Mouse (Mus musculus) gastrocnemius, adult 2 months (tissue): ENCODE data around the gene Ipo4. TPM values are rescaled to one million over a fixed set of nuclear protein-coding genes. Genes with fewer than 3 reads are reported as not detected.
A peak's percentile ranks its signal among the peaks of the same experiment; 100 is the strongest.

Source experiments
- DNase-seq: peaks from one replicate; pipeline ENCODE4 v3.0.0; 2022
- H3K27ac ChIP-seq: fragments of 200-600 bp; 2 replicates; pipeline ENCODE4 v1.8.1; 2022; ENCODE audit warnings: mild to moderate bottlenecking
- H3K4me3 ChIP-seq: fragments of 200-600 bp; 2 replicates; pipeline ENCODE4 v1.8.1; 2022; ENCODE audit warnings: mild to moderate bottlenecking, moderate library complexity
- CTCF ChIP-seq: fragments of 200-600 bp; IDR thresholded peaks from 2 replicates; pipeline ENCODE4 v1.8.1; 2022; ENCODE audit warnings: antibody characterized with exemption, mild to moderate bottlenecking, moderate library complexity
- intact Hi-C: fragments of 180-260 bp; cut with DNase I; formaldehyde crosslinking; loops from one replicate; pipeline ENCODE4 v1.15.1; 2025
- long read RNA-seq, 2 experiments: library from polyadenylated mRNA; stranded (forward); transcript quantifications; one replicate each; pipeline ENCODE4 v2.0.0; 2021
- total RNA-seq, 2 experiments: library from RNA; stranded (reverse); gene quantifications; 2 replicates each; pipeline ENCODE4 v1.2.3; 2021

Gene Ipo4
- total RNA-seq, result 10 to 100 TPM; 73.2 to 81.0 TPM
- long read RNA-seq, experiment 1, transcript Ipo4-201 (30 exons, 3,846 nt), result major isoform, 77 of 112 reads
- long read RNA-seq, experiment 1, partial matches to known transcripts, result 22 of 112 reads
- long read RNA-seq, experiment 1, other reads (novel, unspliced or antisense), result 12 of 112 reads
- long read RNA-seq, experiment 2, transcript Ipo4-201 (30 exons, 3,846 nt), result major isoform, 58 of 93 reads
- long read RNA-seq, experiment 2, partial matches to known transcripts, result 23 of 93 reads
- long read RNA-seq, experiment 2, other reads (novel, unspliced or antisense), result 12 of 93 reads

GRCm38 (mm10) chr14:55635523-55636007, at the start of gene Ipo4:
Gene Ipo4 (minus strand): TSS chr14:55635957.
- Histone ChIP-seq H3K4me3 (peak within 1 kb of the TSS; percentile 84), H3K27ac (peak within 1 kb of the TSS; percentile 87)
- TF ChIP-seq CTCF, result no peak
- intact Hi-C loops, result no loop called here
- DNase-seq, result peak; percentile 93

DNA sequence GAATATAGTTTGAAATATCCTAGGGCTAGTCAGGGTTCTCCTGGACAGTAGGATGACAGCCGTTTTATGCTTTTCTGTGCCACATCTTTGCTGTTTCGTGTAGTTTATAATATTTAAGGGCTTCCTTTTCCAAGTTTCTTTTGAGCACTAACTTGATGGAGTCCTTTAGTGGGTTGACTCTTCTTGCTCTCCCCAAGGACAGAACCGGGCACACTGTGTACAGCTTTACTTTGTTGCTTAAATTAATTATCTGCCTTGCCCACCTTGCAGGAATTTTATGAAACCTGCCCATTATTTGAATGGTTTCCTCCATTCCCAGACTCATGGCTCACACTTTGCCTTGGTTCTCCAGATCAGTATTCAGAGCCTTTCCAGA, 46.3 kb upstream of the Ipo4 start:
- peak overlapping the region; percentile 88 for H3K27ac ChIP-seq
- intact Hi-C loops, result loop anchor here (1.0 to 5.0 kb wide), 2 partner anchors 40 to 61 kb away; partner anchors contain the start of gene Rabggta
- no peak for DNase-seq
- no peak for TF ChIP-seq CTCF
- peak overlapping the region; percentile 86 for H3K4me3 ChIP-seq

- TF ChIP-seq CTCF, result peak; percentile 89
- intact Hi-C loops, result loop anchor here (1.0 to 5.0 kb wide), 2 partner anchors 41 to 62 kb away; partner anchors contain the start of gene Rabggta
- DNase-seq, result peak; percentile 94
Observed at GRCm38 (mm10) chr14:55681160-55682117, 45.7 kb upstream of the Ipo4 start, which contains the start of gene Tinf2. Gene Tinf2 (minus strand): TSS chr14:55681820.

GRCm38 (mm10) chr14:55677615-55678014, 41.9 kb upstream of the Ipo4 start:
- Histone ChIP-seq H3K27ac (no peak overlapping the region), H3K4me3 (no peak overlapping the region)
- intact Hi-C loops, result no loop called here
- TF ChIP-seq CTCF, result no peak
- no peak for DNase-seq

More at GRCm38 (mm10) chr14:55681160-55682117, 45.7 kb upstream of the Ipo4 start, which contains the start of gene Tinf2:
- Histone ChIP-seq H3K4me3 (peak within 1 kb of the TSS; percentile 86), H3K27ac (peak within 1 kb of the TSS; percentile 88)

GRCm38 (mm10) chr14:55672741-55673060, 36.9 kb upstream of the Ipo4 start:
- DNase-seq, result no peak
- H3K4me3 ChIP-seq, result peak overlapping the region; percentile 99
- peak overlapping the region; percentile 97 for H3K27ac ChIP-seq
- intact Hi-C loops, result no loop called here
- TF ChIP-seq CTCF, result no peak

- DNase-seq, result peak; percentile 90
- intact Hi-C loops, result loop anchor here (1.0 kb wide), 1 partner anchor 81 kb away; the partner anchor contains the start of genes Psme2 and Rnf31
- H3K4me3 ChIP-seq, result peak within 1 kb of the TSS; percentile 99
- no peak for TF ChIP-seq CTCF
- H3K27ac ChIP-seq, result peak within 1 kb of the TSS; percentile 97
Observed at GRCm38 (mm10) chr14:55671833-55672740, 36.3 kb upstream of the Ipo4 start, which contains the start of the genes Gmpr2 and Nedd8. Gene Gmpr2 (plus strand): TSS chr14:55671941. Gene Nedd8 (minus strand): TSS chr14:55672124.

GRCm38 (mm10) chr14:55671486-55671832, 35.7 kb upstream of the Ipo4 start:
- no peak for DNase-seq
- no peak for TF ChIP-seq CTCF
- peak overlapping the region; percentile 99 for H3K4me3 ChIP-seq
- peak overlapping the region; percentile 97 for H3K27ac ChIP-seq
- intact Hi-C loops, result loop anchor here (1.0 kb wide), 1 partner anchor 80 kb away; the partner anchor contains the start of genes Psme2 and Rnf31

DNA sequence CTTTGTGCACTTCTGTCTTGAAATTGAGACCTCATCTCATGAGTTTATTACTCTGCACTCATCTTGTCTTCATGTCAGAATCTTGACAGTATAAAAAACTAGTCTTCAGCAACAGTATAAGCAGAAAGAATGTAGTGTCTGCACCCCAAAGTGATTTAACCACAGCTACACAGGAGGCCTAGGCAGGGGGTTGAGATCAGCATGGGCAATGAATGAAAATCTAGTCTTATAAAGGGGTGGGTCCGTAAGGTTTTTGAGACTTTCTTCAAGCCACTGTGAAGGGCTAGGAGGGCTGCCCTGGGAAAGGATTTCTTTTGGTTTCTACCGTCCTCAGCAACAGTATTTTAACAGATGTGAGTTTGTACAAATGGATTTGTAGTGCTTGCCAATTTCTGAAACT, 24.9 kb upstream of the Ipo4 start:
- no peak for TF ChIP-seq CTCF
- peak overlapping the region; percentile 77 for H3K4me3 ChIP-seq
- intact Hi-C loops, result no loop called here
- peak overlapping the region; percentile 83 for H3K27ac ChIP-seq
- DNase-seq, result no peak

DNA sequence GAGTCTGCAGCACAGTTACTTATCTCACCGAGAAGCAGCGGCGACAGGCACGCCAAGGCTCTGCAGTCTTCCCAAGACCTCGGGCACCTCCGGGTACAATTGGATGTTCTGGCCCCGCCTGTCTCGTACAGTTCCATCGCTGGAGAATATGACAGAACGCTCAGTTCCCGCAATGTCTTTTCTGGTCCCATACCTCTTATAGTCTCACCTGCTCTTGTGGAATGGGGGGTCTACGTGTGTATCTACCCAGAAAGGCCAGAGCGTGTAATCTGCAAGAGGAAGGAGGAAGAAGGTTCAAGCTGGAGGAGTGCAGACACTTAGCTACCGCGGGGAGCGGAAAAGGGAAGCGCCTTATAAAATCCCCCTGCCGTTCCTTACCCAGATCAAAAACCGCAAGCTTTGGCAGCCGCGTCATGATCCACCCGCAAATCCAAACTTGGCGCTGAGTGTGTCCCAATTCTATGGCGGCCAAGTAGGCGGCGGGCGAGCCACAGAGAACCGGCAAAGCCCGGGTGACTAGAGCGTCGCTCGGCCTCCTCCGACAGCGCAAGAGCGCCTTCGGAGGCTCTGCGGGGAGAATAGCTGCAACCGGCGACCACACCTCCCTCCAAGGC, 24.3 kb upstream of the Ipo4 start, which contains the start of gene Mdp1:
Gene Mdp1 (minus strand): TSS at position 549 of the 614 bp plus-strand sequence.
- DNase-seq, result peak; percentile 87
- peak within 1 kb of the TSS; percentile 83 for H3K27ac ChIP-seq
- intact Hi-C loops, result no loop called here
- TF ChIP-seq CTCF, result peak; percentile 70
- H3K4me3 ChIP-seq, result peak within 1 kb of the TSS; percentile 77

DNA sequence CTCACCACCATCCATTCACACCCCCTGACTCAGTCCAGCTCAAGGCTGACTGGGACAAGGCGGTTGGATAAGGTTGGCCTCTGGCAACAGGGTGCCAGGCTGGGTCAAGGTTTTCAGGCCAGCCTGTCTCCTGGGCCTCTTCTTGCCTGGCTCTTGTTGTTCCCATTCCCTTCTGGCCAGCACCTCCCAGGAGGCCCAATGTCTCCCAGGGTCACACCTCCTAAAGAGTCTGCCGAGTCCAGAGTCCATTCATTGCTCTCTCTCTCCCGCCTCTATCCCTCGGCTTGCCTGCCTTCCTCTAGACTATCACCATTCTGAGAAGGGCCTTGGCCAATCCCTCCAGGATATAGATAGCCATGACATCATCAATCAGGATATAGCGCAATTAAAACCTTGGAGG, 22.3 kb upstream of the Ipo4 start:
- DNase-seq, result no peak
- no peak for TF ChIP-seq CTCF
- H3K27ac ChIP-seq, result no peak overlapping the region; the same call in 1 of the 2 replicates
- intact Hi-C loops, result no loop called here
- H3K4me3 ChIP-seq, result no peak overlapping the region

DNA sequence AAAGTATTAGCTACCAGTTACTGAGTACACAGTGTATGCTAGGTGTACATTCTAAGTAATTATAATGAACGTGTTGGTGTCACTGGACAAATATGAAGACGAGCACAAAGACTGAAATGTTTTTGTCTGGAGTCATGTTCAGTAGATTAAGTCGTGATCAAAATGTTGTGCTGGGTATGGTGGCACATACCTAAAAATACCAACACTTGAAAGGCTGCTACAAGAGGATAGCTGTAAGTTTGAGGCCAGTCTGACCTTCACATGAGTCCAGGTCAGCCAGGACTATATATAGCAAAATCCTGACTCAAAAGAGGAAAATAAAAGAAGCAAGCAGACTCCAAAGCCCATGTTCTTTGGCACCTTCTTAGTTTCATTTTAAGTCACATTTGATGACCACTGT, 21.2 kb upstream of the Ipo4 start:
- no peak overlapping the region for H3K4me3 ChIP-seq
- no peak for TF ChIP-seq CTCF
- intact Hi-C loops, result no loop called here
- H3K27ac ChIP-seq, result peak overlapping the region; percentile 43; the same call in 1 of the 2 replicates
- DNase-seq, result no peak
